Mouse (Mus musculus) limb, embryonic 12.5 days (tissue): ENCODE data around the gene Smim8. TPM values are rescaled to one million over a fixed set of nuclear protein-coding genes. Genes with fewer than 3 reads are reported as not detected.

ENCODE experiments used
- polyA plus RNA-seq: library from polyadenylated mRNA; unstranded; fragments of >200 nt; fragmentation: Nextera tagmentation; extraction: Ambion mirVana; gene quantifications from 2 replicates; pipeline ENCODE4 v1.2.1, GENCODE M21; 2016

Smim8 gene
- polyA plus RNA-seq, 1 experiment from 2014 or later: 44.7 TPM

Other genes starting within 250 kb of the Smim8 start
- 90.2 and 101 TPM in 2 replicates for gene Akirin2, start 227.5 kb downstream of the Smim8 start, polyA plus RNA-seq
- gene Orc3, start 163.5 kb downstream of the Smim8 start, polyA plus RNA-seq: 105 and 109 TPM in 2 replicates
- gene Rars2, start 163.5 kb downstream of the Smim8 start, polyA plus RNA-seq: 70.1 and 71.6 TPM in 2 replicates
- gene Slc35a1, start 91.0 kb downstream of the Smim8 start, polyA plus RNA-seq: 46.6 and 49.9 TPM in 2 replicates
- 0.20 and 0.26 TPM in 2 replicates for gene Cfap206, start 48.2 kb downstream of the Smim8 start, polyA plus RNA-seq
- not detected in 2 replicates for gene Gm136, start 22.2 kb downstream of the Smim8 start, polyA plus RNA-seq
- gene Zfp292, start 104.5 kb upstream of the Smim8 start, polyA plus RNA-seq: 31.1 and 31.7 TPM in 2 replicates
- not detected in 2 replicates for gene Cga, start 115.4 kb upstream of the Smim8 start, polyA plus RNA-seq